In genomic region chr16:23282241-23282640, GRCm38 (mm10) we compare ENCODE assay signal across 12 mouse cellular contexts.
"Had no signal": no experiment of that assay in that cellular context is flagged by ENCODE, and none has a peak within 500 bp of the region (broad histone marks: within the 10 kb centered on the region; RNA-seq: fewer than 3 reads in every experiment).

No protein-coding gene starts in this region.

- H3K27me3 ChIP-seq: kidney, embryonic 15.5 days; limb, embryonic 13.5 days; liver, embryonic 15.5 days; midbrain, embryonic 15.5 days had no signal

- H3K27ac ChIP-seq: kidney, embryonic 15.5 days; limb, embryonic 13.5 days; liver, embryonic 15.5 days; midbrain, embryonic 10.5 days; midbrain, embryonic 15.5 days had no signal

- H3K4me1 ChIP-seq: midbrain, embryonic 10.5 days had no signal

- ATAC-seq: lung, postnatal 0 days; midbrain, embryonic 15.5 days had no signal

- H3K9me3 ChIP-seq: kidney, embryonic 15.5 days; limb, embryonic 13.5 days; liver, embryonic 15.5 days; midbrain, embryonic 10.5 days; midbrain, embryonic 15.5 days had no signal

- H3K4me3 ChIP-seq: kidney, embryonic 15.5 days; limb, embryonic 13.5 days; liver, embryonic 15.5 days; midbrain, embryonic 10.5 days; midbrain, embryonic 15.5 days had no signal

- DNase-seq: kidney, postnatal 14 days; left cerebral cortex, postnatal 4 days; lung, adult 2 months; lung, postnatal 36 days; right cerebral cortex, postnatal 25 days; thymus, postnatal 4 days had no signal

- H3K36me3 ChIP-seq: kidney, embryonic 15.5 days; liver, embryonic 15.5 days; midbrain, embryonic 10.5 days; midbrain, embryonic 15.5 days had no signal
